In genomic region chr10:20295961-20296360, GRCm38 (mm10) we compare ENCODE assay signal across 10 mouse cellular contexts. TPM values are rescaled to one million over a fixed set of nuclear protein-coding genes. Genes with fewer than 3 reads are reported as not detected.
A peak's percentile ranks its signal among the peaks of the same experiment; 100 is the strongest.
DNase-seq lines count a peak whose midpoint lies in the region; ATAC-seq and TF ChIP-seq lines count a peak whose summit lies in the region.
"Had no signal": no experiment of that assay in that cellular context is flagged by ENCODE, and none has a peak within 500 bp of the region (broad histone marks: within the 10 kb centered on the region; RNA-seq: fewer than 3 reads in every experiment).

No protein-coding gene starts in this region.

- no peak for DNase-seq in kidney, postnatal 0 days (ENCODE audit: low spot score)
- DNase-seq in kidney, postnatal 14 days = no peak
- DNase-seq in thymus, adult 2 months = peak; percentile 58
- DNase-seq in thymus, adult 18-20 months = no peak
- peak; percentile 48 for DNase-seq in induced T-regulatory cell, adult 2 months (ENCODE audit: low read depth)
- DNase-seq in left cerebral cortex, adult 18-20 months (ENCODE audit: low spot score in 2 of 2) = no peak
- no peak for DNase-seq in left cerebral cortex, postnatal 25 days (ENCODE audit: low spot score in 2 of 2)
- no peak for DNase-seq in c-Kit-positive CD71-positive TER-119-positive erythroid progenitor cells, embryonic 14.5 days (ENCODE audit: low spot score)

- H3K9me3 ChIP-seq in kidney, postnatal 0 days (replicated peaks; ENCODE audit: low read length) = no peaks in the 10 kb centered on the region
- H3K9me3 ChIP-seq: heart, embryonic 13.5 days had no signal

- no peak for ATAC-seq in kidney, postnatal 0 days (replicated peaks; ENCODE audit: low FRiP score, low read depth)
- ATAC-seq: intestine, embryonic 16.5 days had no signal

- no peaks in the 10 kb centered on the region for H3K36me3 ChIP-seq in kidney, postnatal 0 days (ENCODE audit: insufficient read depth, low read length)
- H3K36me3 ChIP-seq in thymus, adult 2 months (ENCODE audit: control insufficient read depth, insufficient read depth, low read length) = no peaks in the 10 kb centered on the region
- H3K36me3 ChIP-seq: heart, embryonic 13.5 days had no signal

- H3K4me3 ChIP-seq in kidney, postnatal 0 days (replicated peaks; ENCODE audit: low read depth, low read length) = no peak overlapping the region
- H3K4me3 ChIP-seq in thymus, adult 2 months (ENCODE audit: control insufficient read depth, insufficient read depth, low read length) = no peak overlapping the region
- H3K4me3 ChIP-seq: heart, embryonic 13.5 days had no signal

- intact Hi-C loops in left cerebral cortex, postnatal 25 days (cut with DNase I) = no loop called here

- no peak overlapping the region for H3K27ac ChIP-seq in kidney, postnatal 0 days
- no peak overlapping the region for H3K27ac ChIP-seq in thymus, adult 2 months (ENCODE audit: control insufficient read depth, insufficient read depth, low read length)
- H3K27ac ChIP-seq: heart, embryonic 13.5 days had no signal

- H3K9ac ChIP-seq in kidney, postnatal 0 days (ENCODE audit: low read depth, low read length) = no peak overlapping the region
- H3K9ac ChIP-seq: heart, embryonic 13.5 days had no signal

- 74% methylated on average over 5 of the region's 5 CpGs for WGBS in kidney, postnatal 0 days
- WGBS in thymus, adult 2 months = 76% methylated on average over 5 of the region's 5 CpGs

- H3K4me2 ChIP-seq in kidney, postnatal 0 days (ENCODE audit: low read length) = no peak overlapping the region
- H3K4me2 ChIP-seq: heart, embryonic 13.5 days had no signal

- TF ChIP-seq CTCF in kidney, postnatal 0 days (IDR thresholded peaks at IDR 0.05; ENCODE audit: low read depth) = peak; percentile 13; the same call in 1 of the 2 replicates
- peak; percentile 49; the same call in 1 of the 2 replicates for TF ChIP-seq CTCF in thymus, adult 2 months (IDR thresholded peaks at IDR 0.05; ENCODE audit: borderline replicate concordance, control insufficient read depth, extremely low read depth, insufficient read depth, low read length, poor library complexity)

- no peak for TF ChIP-seq POLR2A in thymus, adult 2 months (IDR thresholded peaks at IDR 0.05; ENCODE audit: control insufficient read depth, extremely low read depth, insufficient read depth, low read length, poor library complexity)

- no peaks in the 10 kb centered on the region for H3K4me1 ChIP-seq in kidney, postnatal 0 days (replicated peaks; ENCODE audit: insufficient read depth, low read length)
- H3K4me1 ChIP-seq in thymus, adult 2 months (replicated peaks; ENCODE audit: control insufficient read depth, insufficient read depth, low read length) = no peaks in the 10 kb centered on the region

- no peaks in the 10 kb centered on the region for H3K27me3 ChIP-seq in kidney, postnatal 0 days (ENCODE audit: insufficient read depth, low read length)
- no peaks in the 10 kb centered on the region for H3K27me3 ChIP-seq in thymus, adult 2 months (ENCODE audit: control insufficient read depth, insufficient read depth, low read length)
- H3K27me3 ChIP-seq: heart, embryonic 13.5 days had no signal

RNA-seq across cellular contexts. Expression of gene Bclaf1, which starts 16.3 kb away (rescaled TPM):
- polyA plus RNA-seq in kidney, postnatal 0 days (2015; fragmentation: Nextera tagmentation; extraction: Ambion mirVana) = 83.9 and 88.3 TPM in 2 replicates
- polyA plus RNA-seq in thymus, adult 2 months (2012; rRNA removed) = 39.6 and 42.0 TPM in 2 replicates
- total RNA-seq in left cerebral cortex, adult 18-20 months (2021) = 100 to 1,000 TPM; 111 to 116 TPM
- total RNA-seq in left cerebral cortex, postnatal 25 days (2021) = 100 to 1,000 TPM; 110 to 113 TPM

RNA-seq across cellular contexts. Expression of gene Mtfr2, which starts 51.6 kb away (rescaled TPM):
- polyA plus RNA-seq in kidney, postnatal 0 days (2015; fragmentation: Nextera tagmentation; extraction: Ambion mirVana) = 1.0 and 1.5 TPM in 2 replicates
- polyA plus RNA-seq in thymus, adult 2 months (2012; rRNA removed) = 6.3 and 6.8 TPM in 2 replicates
- under 1 TPM; 0.53 to 0.54 TPM for total RNA-seq in left cerebral cortex, adult 18-20 months (2021)
- total RNA-seq in left cerebral cortex, postnatal 25 days (2021) = under 1 TPM; 0.50 to 0.55 TPM

Comparison
In these comparisons a context has a peak if more than half of its experiments do, and no peak if none do; other contexts are left out.
1. DNase-seq: peak in thymus, adult 2 months (single experiment) and induced T-regulatory cell, adult 2 months (single experiment); none in kidney, postnatal 0 days (single experiment), kidney, postnatal 14 days (single experiment), thymus, adult 18-20 months (0 of 2), left cerebral cortex, adult 18-20 months (0 of 2), left cerebral cortex, postnatal 25 days (0 of 2) and c-Kit-positive CD71-positive TER-119-positive erythroid progenitor cells, embryonic 14.5 days (single experiment).